Mouse (Mus musculus) central nervous system, embryonic 14 days (tissue): ENCODE data around the gene Tmprss11f. TPM values are rescaled to one million over a fixed set of nuclear protein-coding genes. Genes with fewer than 3 reads are reported as not detected.

Experiments used
- polyA plus RNA-seq: library from polyadenylated mRNA; depleted of rRNA; stranded (reverse); fragments of >200 nt; gene quantifications from 2 replicates; pipeline ENCODE4 v1.2.3, GENCODE M21; 2012; rRNA removed

Tmprss11f gene
- not detected in 2 replicates for polyA plus RNA-seq

GRCm38 (mm10) chr5:86632324-86632723 is at the start of gene Tmprss11f:
Gene Tmprss11f (minus strand): TSS chr5:86632424.

GRCm38 (mm10) chr5:86676262-86676661 is 44.0 kb upstream of the Tmprss11f start, which contains the start of gene Tmprss11b:
Gene Tmprss11b (minus strand): TSS chr5:86676362.

GRCm38 (mm10) chr5:86518500-86518899 is 113.7 kb downstream of the Tmprss11f start, which contains the start of gene Tmprss11g:
Gene Tmprss11g (minus strand): TSS chr5:86518600.

Other genes starting within 250 kb of the Tmprss11f start
- 0.02 and 0.08 TPM in 2 replicates for gene Tmprss11a, start 163.4 kb downstream of the Tmprss11f start, polyA plus RNA-seq
- not detected in 2 replicates for gene Tmprss11g, start 113.8 kb downstream of the Tmprss11f start, polyA plus RNA-seq
- gene Tmprss11b, start 43.9 kb upstream of the Tmprss11f start, polyA plus RNA-seq = 0.08 TPM in 1 of 2 replicates, not detected in the other
- gene Tmprss11e, start 113.4 kb upstream of the Tmprss11f start, polyA plus RNA-seq = not detected in 2 replicates
- 79.0 and 83.5 TPM in 2 replicates for gene Ythdc1, start 171.8 kb upstream of the Tmprss11f start, polyA plus RNA-seq